Mouse (Mus musculus) C2C12 (cell line): ENCODE results near the gene Ssbp3.

ENCODE experiments used
- CEBPB ChIP-seq: IDR thresholded peaks from one replicate; pipeline ENCODE4 v1.6.1; 2011; ENCODE audit warnings: low read depth, mild to moderate bottlenecking, control low read depth, moderate library complexity
- CTCF ChIP-seq: IDR thresholded peaks from one replicate; pipeline ENCODE4 v1.5.1; 2011; ENCODE audit not compliant: control insufficient read depth, insufficient read depth, insufficient read length
- MAX ChIP-seq: IDR thresholded peaks from one replicate; pipeline ENCODE4 v1.6.1; 2011; ENCODE audit warnings: mild to moderate bottlenecking, control low read depth
- MYOD1 ChIP-seq: IDR thresholded peaks from one replicate; pipeline ENCODE4 v1.6.1; 2011; ENCODE audit warnings: low read depth; ENCODE audit not compliant: control insufficient read depth, insufficient read length
- MYOG ChIP-seq: IDR thresholded peaks from one replicate; pipeline ENCODE4 v1.6.1; 2011; ENCODE audit not compliant: control insufficient read depth, insufficient read length; ENCODE audit errors: extremely low read depth
- USF1 ChIP-seq: IDR thresholded peaks from one replicate; pipeline ENCODE4 v1.6.1; 2011; ENCODE audit warnings: low read depth, mild to moderate bottlenecking, control low read depth, moderate library complexity

GRCm38 (mm10) chr4:107096043-107096442 lies 185.5 kb downstream of the Ssbp3 start:
- TF ChIP-seq CTCF (no peak), MAX (no peak), MYOD1 (no peak), USF1 (no peak), MYOG (no peak), CEBPB (no peak)
